Mouse (Mus musculus) cerebellum, adult 9-11 months (tissue): ENCODE results near the gene Fstl3.

Source experiments
- DNase-seq: peaks from one replicate; pipeline ENCODE4 v3.0.0; 2022

Gene Fstl3

GRCm38 (mm10) chr10:79815671-79816494 lies 38.8 kb downstream of the Fstl3 start:
- DNase-seq: no peak

DNA sequence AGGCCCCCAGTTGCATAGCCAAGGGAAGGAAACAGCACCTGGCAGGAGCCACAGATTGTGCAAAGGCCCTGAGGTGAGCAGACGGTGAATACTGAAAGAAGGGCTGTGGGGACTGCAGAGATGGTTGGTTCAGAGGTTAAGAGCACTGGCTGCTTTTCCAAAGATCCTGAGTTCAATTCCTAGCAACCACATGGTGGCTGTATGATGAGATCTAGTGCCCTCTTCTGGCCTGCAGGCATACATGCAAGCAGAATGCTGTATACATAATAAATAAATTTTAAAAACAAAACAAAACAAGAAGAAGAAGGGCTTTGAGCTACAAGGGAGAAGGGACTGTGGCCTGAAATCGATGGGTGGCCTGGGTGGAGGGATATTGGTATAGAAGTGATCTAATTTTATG lies 40.0 kb downstream of the Fstl3 start:
- no peak for DNase-seq

GRCm38 (mm10) chr10:79818225-79818624 lies 41.2 kb downstream of the Fstl3 start:
- DNase-seq: no peak

DNA sequence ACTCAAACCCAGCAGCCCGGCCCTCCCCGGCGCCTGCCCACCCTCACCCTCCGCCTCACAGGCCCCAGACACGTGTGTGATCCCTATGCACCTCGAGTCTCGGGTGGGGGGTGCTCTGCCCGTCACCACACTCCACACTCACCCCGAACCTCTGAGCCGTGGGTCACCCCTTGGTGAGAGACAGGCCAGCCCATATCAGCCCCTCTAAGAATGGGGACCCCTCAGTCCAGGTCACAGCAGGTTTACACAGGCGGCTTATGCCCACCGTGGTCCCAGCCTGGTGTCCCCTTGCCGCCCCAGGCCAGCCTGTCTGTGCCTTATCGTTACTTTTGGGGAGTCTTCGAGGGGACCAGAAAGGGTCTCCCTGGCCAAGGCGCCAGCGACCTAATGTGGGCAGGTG lies 42.5 kb downstream of the Fstl3 start:
- DNase-seq: peak; percentile 14

- DNase-seq: peak; percentile 11
These were observed 43.2 kb downstream of the Fstl3 start for GRCm38 (mm10) chr10:79820277-79820676.

DNA sequence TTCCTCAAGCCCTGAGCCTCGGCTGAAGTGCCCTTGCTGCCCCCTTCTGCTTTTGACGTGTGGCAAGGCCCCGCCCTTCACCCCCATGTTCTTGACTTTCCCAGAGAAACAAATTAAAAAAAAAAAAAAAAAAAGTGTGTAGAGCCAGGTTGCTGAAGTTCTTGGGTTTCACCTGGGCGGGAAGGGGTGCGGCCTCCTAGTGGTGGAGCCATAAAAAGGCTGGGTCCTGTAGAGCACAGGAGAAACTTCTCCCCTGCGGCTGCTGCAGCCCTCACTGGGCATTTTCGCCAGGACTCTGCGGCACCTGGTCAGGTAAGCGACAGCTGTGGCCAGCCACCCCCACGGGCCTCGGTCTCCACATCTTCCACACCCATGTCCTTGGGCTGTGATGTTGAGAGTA lies 43.7 kb downstream of the Fstl3 start, which contains the start of gene Misp:
TSS of gene Misp (plus strand) at position 208 of the 400 bp plus-strand sequence.
- no peak for DNase-seq

GRCm38 (mm10) chr10:79821731-79822130 lies 44.7 kb downstream of the Fstl3 start:
- no peak for DNase-seq

GRCm38 (mm10) chr10:79822372-79822771 lies 45.3 kb downstream of the Fstl3 start:
- DNase-seq: peak; percentile 30

DNA sequence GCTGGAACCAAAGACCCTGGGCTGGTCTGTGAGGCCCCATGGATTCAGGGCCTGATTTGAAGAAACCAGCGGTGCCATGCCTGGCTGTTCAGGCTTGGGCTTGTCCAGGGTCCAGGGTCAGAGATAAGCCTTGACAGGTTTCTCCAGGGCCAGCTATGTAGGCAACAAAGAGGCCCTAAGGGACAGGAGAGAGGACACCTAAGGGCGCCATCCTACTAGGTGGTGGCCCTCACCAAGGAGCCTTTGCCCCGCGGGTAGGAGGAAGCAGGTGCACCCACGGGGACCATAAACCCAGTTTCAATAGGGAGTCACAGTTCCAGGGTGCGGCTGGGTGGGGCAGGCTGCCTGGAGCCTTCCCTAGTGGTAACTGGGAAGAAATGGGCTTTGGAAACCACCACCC lies 45.9 kb downstream of the Fstl3 start:
- no peak for DNase-seq

DNA sequence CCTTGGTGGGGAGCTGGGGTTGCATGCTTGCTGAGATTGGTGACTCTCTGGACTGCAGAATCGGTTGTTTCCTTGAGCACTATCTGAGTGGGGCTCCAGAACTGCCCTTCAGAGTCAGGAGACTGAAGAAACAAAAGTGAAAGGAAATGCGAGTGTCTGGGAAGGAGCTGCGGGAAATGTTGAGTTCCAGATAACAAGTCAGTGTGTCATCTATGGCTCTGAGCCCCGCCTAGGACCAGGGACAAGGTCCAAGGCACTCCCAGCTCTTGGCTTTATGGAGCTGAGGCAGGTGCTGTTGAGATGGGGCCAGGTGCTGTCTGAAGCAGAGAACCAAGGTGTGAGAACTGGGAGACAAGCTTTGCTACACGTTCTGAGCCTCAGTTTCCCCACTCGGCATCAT lies 47.3 kb downstream of the Fstl3 start:
- DNase-seq: no peak

GRCm38 (mm10) chr10:79831583-79831982 lies 54.5 kb downstream of the Fstl3 start:
- no peak for DNase-seq
